Comparison of ENCODE assay signal across 27 mouse cellular contexts in the genomic region with DNA sequence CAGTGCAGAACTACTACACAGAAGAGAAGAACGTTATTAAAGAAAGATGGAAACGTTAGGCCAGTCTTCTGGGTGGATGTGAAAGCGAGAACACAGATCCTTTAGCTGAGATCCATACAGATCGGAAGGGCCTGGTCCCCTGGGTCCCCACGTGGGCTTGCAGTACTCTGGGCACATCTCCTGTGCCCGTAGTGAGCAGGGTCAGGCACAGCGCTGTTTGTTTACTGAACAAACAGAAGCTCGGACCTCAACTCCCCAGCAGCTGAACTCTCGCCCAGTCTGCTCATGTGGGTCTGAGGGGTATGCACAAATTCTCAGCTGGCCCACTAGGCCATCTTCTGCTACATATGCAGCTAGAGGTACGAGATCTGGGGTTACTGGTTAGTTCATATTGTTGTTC. TPM values are rescaled to one million over a fixed set of nuclear protein-coding genes. Genes with fewer than 3 reads are reported as not detected.
DNase-seq lines count a peak whose midpoint lies in the region; ATAC-seq and TF ChIP-seq lines count a peak whose summit lies in the region.
"Had no signal": no experiment of that assay in that cellular context is flagged by ENCODE, and none has a peak within 500 bp of the region (broad histone marks: within the 10 kb centered on the region; RNA-seq: fewer than 3 reads in every experiment).

No protein-coding gene starts in this region.

- TF ChIP-seq POLR2A in liver, adult 2 months (IDR thresholded peaks at IDR 0.05; ENCODE audit: extremely low read depth, insufficient read depth, low read length): no peak

- no peaks in the 10 kb centered on the region for H3K27me3 ChIP-seq in liver, adult 2 months (ENCODE audit: control insufficient read depth, insufficient read depth, low read length)
- no peaks in the 10 kb centered on the region for H3K27me3 ChIP-seq in liver, embryonic 11.5 days (replicated peaks; ENCODE audit: control insufficient read depth, insufficient read depth, low read length)
- no peaks in the 10 kb centered on the region for H3K27me3 ChIP-seq in midbrain, embryonic 11.5 days (ENCODE audit: control insufficient read depth, insufficient read depth, low read length)
- H3K27me3 ChIP-seq in midbrain, embryonic 10.5 days (ENCODE audit: low read depth, poor library complexity, severe bottlenecking): no peaks in the 10 kb centered on the region
- no peaks in the 10 kb centered on the region for H3K27me3 ChIP-seq in liver, embryonic 15.5 days
- no peaks in the 10 kb centered on the region for H3K27me3 ChIP-seq in liver, postnatal 0 days (ENCODE audit: insufficient read depth, low read length)
- H3K27me3 ChIP-seq: embryonic facial prominence, embryonic 15.5 days; forebrain, embryonic 13.5 days had no signal

- H3K4me3 ChIP-seq in liver, adult 2 months (ENCODE audit: insufficient read depth, low read depth, low read length): no peak overlapping the region
- no peak overlapping the region for H3K4me3 ChIP-seq in liver, embryonic 11.5 days (ENCODE audit: low read depth, low read length)
- no peak overlapping the region for H3K4me3 ChIP-seq in midbrain, embryonic 11.5 days (ENCODE audit: low read depth, low read length)
- no peak overlapping the region for H3K4me3 ChIP-seq in midbrain, embryonic 10.5 days
- no peak overlapping the region for H3K4me3 ChIP-seq in liver, embryonic 15.5 days (replicated peaks)
- H3K4me3 ChIP-seq in liver, postnatal 0 days (ENCODE audit: low read depth, low read length): no peak overlapping the region
- H3K4me3 ChIP-seq: embryonic facial prominence, embryonic 13.5 days; embryonic facial prominence, embryonic 15.5 days; erythroblast, embryonic 14.5 days; forebrain, embryonic 10.5 days; forebrain, embryonic 13.5 days had no signal

- no peak overlapping the region for H3K27ac ChIP-seq in liver, adult 2 months (replicated peaks; ENCODE audit: insufficient read depth, low read depth, low read length)
- no peak overlapping the region for H3K27ac ChIP-seq in liver, embryonic 11.5 days (ENCODE audit: low read depth, low read length)
- no peak overlapping the region for H3K27ac ChIP-seq in midbrain, embryonic 11.5 days (ENCODE audit: low read depth, low read length)
- H3K27ac ChIP-seq in midbrain, embryonic 10.5 days (replicated peaks): no peak overlapping the region
- H3K27ac ChIP-seq in liver, embryonic 15.5 days (replicated peaks): no peak overlapping the region
- no peak overlapping the region for H3K27ac ChIP-seq in liver, postnatal 0 days (ENCODE audit: low read depth)
- H3K27ac ChIP-seq: embryonic facial prominence, embryonic 13.5 days; embryonic facial prominence, embryonic 15.5 days; forebrain, embryonic 10.5 days; forebrain, embryonic 13.5 days had no signal

- TF ChIP-seq EP300 in liver, postnatal 0 days (IDR thresholded peaks at IDR 0.05; ENCODE audit: low read depth): no peak

- no peaks in the 10 kb centered on the region for H3K9me3 ChIP-seq in liver, embryonic 11.5 days (ENCODE audit: control insufficient read depth, low read length)
- no peaks in the 10 kb centered on the region for H3K9me3 ChIP-seq in midbrain, embryonic 11.5 days (ENCODE audit: control insufficient read depth, low read length)
- no peaks in the 10 kb centered on the region for H3K9me3 ChIP-seq in midbrain, embryonic 10.5 days (replicated peaks)
- no peaks in the 10 kb centered on the region for H3K9me3 ChIP-seq in liver, embryonic 15.5 days (replicated peaks)
- no peaks in the 10 kb centered on the region for H3K9me3 ChIP-seq in liver, postnatal 0 days (ENCODE audit: low read length)
- H3K9me3 ChIP-seq: embryonic facial prominence, embryonic 13.5 days; embryonic facial prominence, embryonic 15.5 days; forebrain, embryonic 10.5 days; forebrain, embryonic 13.5 days had no signal

- no peak for ATAC-seq in liver, embryonic 11.5 days (replicated peaks; ENCODE audit: low FRiP score)
- ATAC-seq in midbrain, embryonic 11.5 days (ENCODE audit: low FRiP score): no peak
- 0 out of 2 replicates have a peak, but pooled peaks have one; percentile 37 for ATAC-seq in liver, embryonic 15.5 days (ENCODE audit: insufficient read depth)
- ATAC-seq in liver, postnatal 0 days: peak; percentile 58; the same call in 1 of the 2 replicates
- ATAC-seq: forebrain, embryonic 13.5 days; forebrain, embryonic 16.5 days had no signal

- DNase-seq in liver, adult 2 months (ENCODE audit: extremely low read depth, low read depth, low spot score): peak; percentile 58
- DNase-seq in liver, embryonic 11.5 days (ENCODE audit: low spot score): no peak
- peak; percentile 21 for DNase-seq in midbrain, embryonic 11.5 days (ENCODE audit: low spot score, missing footprints)
- DNase-seq in midbrain, embryonic 10.5 days (ENCODE audit: low spot score): no peak
- no peak for DNase-seq in liver, postnatal 0 days
- DNase-seq in spleen, postnatal 4 days (ENCODE audit: low spot score in 2 of 2): no peak
- no peak for DNase-seq in heart, postnatal 10 days
- DNase-seq: adrenal gland, adult 2 months; adrenal gland, postnatal 10 days; adrenal gland, postnatal 25 days; cerebellum, adult 11 months; cerebellum, adult 18-20 months; cerebellum, adult 8-10 months; cerebellum, adult 9-11 months; cerebellum, postnatal 14 days; cerebellum, postnatal 36 days; embryo, embryonic 11 days had no signal

- intact Hi-C loops in heart, postnatal 10 days (cut with DNase I): no loop called here

- H3K79me2 ChIP-seq in liver, adult 2 months (ENCODE audit: control insufficient read depth, insufficient read depth, low read length): no peaks in the 10 kb centered on the region

- WGBS in liver, adult 2 months: 27% methylated on average over 10 of the region's 10 CpGs
- WGBS in liver, embryonic 11.5 days: 68% methylated on average over 10 of the region's 10 CpGs
- WGBS in midbrain, embryonic 11.5 days: 79% methylated on average over 10 of the region's 10 CpGs
- 69% methylated on average over 10 of the region's 10 CpGs for WGBS in midbrain, embryonic 10.5 days
- 57% methylated on average over 10 of the region's 10 CpGs for WGBS in liver, embryonic 15.5 days (ENCODE audit: insufficient replicate concordance)
- 52% methylated on average over 10 of the region's 10 CpGs for WGBS in liver, postnatal 0 days (ENCODE audit: insufficient replicate concordance)

- no peaks in the 10 kb centered on the region for H3K36me3 ChIP-seq in liver, adult 2 months (ENCODE audit: control insufficient read depth, insufficient read depth, low read length)
- no peaks in the 10 kb centered on the region for H3K36me3 ChIP-seq in liver, embryonic 11.5 days (ENCODE audit: control insufficient read depth, insufficient read depth, low read length)
- no peaks in the 10 kb centered on the region for H3K36me3 ChIP-seq in midbrain, embryonic 11.5 days (ENCODE audit: control insufficient read depth, insufficient read depth, low read length)
- H3K36me3 ChIP-seq in midbrain, embryonic 10.5 days: no peaks in the 10 kb centered on the region
- no peaks in the 10 kb centered on the region for H3K36me3 ChIP-seq in liver, embryonic 15.5 days (replicated peaks)
- no peaks in the 10 kb centered on the region for H3K36me3 ChIP-seq in liver, postnatal 0 days (replicated peaks; ENCODE audit: insufficient read depth, low read length)
- H3K36me3 ChIP-seq: embryonic facial prominence, embryonic 13.5 days; embryonic facial prominence, embryonic 15.5 days; forebrain, embryonic 10.5 days had no signal

- H3K9ac ChIP-seq in liver, adult 2 months (ENCODE audit: low read depth, low read length): no peak overlapping the region
- no peak overlapping the region for H3K9ac ChIP-seq in liver, embryonic 11.5 days (ENCODE audit: low read depth, low read length)
- H3K9ac ChIP-seq in midbrain, embryonic 11.5 days (ENCODE audit: low read length): no peak overlapping the region
- H3K9ac ChIP-seq in liver, embryonic 15.5 days: no peak overlapping the region
- H3K9ac ChIP-seq in liver, postnatal 0 days (replicated peaks): no peak overlapping the region
- H3K9ac ChIP-seq: embryonic facial prominence, embryonic 13.5 days; embryonic facial prominence, embryonic 15.5 days; forebrain, embryonic 13.5 days had no signal

- H3K4me2 ChIP-seq in liver, embryonic 11.5 days: no peak overlapping the region
- no peak overlapping the region for H3K4me2 ChIP-seq in midbrain, embryonic 11.5 days
- no peak overlapping the region for H3K4me2 ChIP-seq in liver, embryonic 15.5 days
- H3K4me2 ChIP-seq in liver, postnatal 0 days (ENCODE audit: low read depth, low read length): no peak overlapping the region
- H3K4me2 ChIP-seq: embryonic facial prominence, embryonic 13.5 days; embryonic facial prominence, embryonic 15.5 days; forebrain, embryonic 13.5 days had no signal

- H3K4me1 ChIP-seq in liver, adult 2 months (ENCODE audit: control insufficient read depth, insufficient read depth, low read length): no peaks in the 10 kb centered on the region
- H3K4me1 ChIP-seq in liver, embryonic 11.5 days (replicated peaks; ENCODE audit: control insufficient read depth, insufficient read depth, low read length): no peaks in the 10 kb centered on the region
- no peaks in the 10 kb centered on the region for H3K4me1 ChIP-seq in midbrain, embryonic 11.5 days (ENCODE audit: control insufficient read depth, insufficient read depth, low read length)
- H3K4me1 ChIP-seq in midbrain, embryonic 10.5 days: 0 out of 2 replicates have a peak, but pooled peaks cover 3% of the 10 kb centered on the region
- no peaks in the 10 kb centered on the region for H3K4me1 ChIP-seq in liver, embryonic 15.5 days (replicated peaks)
- H3K4me1 ChIP-seq in liver, postnatal 0 days (ENCODE audit: insufficient read depth): peaks cover 5% of the 10 kb centered on the region; the same call in 1 of the 2 replicates
- H3K4me1 ChIP-seq: forebrain, embryonic 13.5 days had no signal

- no peak for TF ChIP-seq CTCF in liver, adult 2 months (IDR thresholded peaks at IDR 0.05; ENCODE audit: low read depth, low read length)
- no peak for TF ChIP-seq CTCF in liver, postnatal 0 days (IDR thresholded peaks at IDR 0.05; ENCODE audit: low read depth)

RNA-seq across cellular contexts. Expression of gene Dmrt2, which starts 21.7 kb away (rescaled TPM):
- total RNA-seq in liver, adult 2 months (2014; rRNA removed): 0.47 and 0.74 TPM in 2 replicates
- polyA plus RNA-seq in liver, adult 2 months (2012; rRNA removed): 0.31 and 0.42 TPM in 2 replicates
- 0.73 and 1.2 TPM in 2 replicates for polyA plus RNA-seq in liver, embryonic 11.5 days (2014; fragmentation: Nextera tagmentation; extraction: Ambion mirVana)
- 0.20 TPM in 1 of 2 replicates, not detected in the other for polyA plus RNA-seq in midbrain, embryonic 11.5 days (2014; fragmentation: Nextera tagmentation; extraction: Ambion mirVana)
- 0.05 and 0.16 TPM in 2 replicates for polyA plus RNA-seq in midbrain, embryonic 10.5 days (2016; fragmentation: Nextera tagmentation; extraction: Ambion mirVana)
- 0.26 and 0.51 TPM in 2 replicates for polyA plus RNA-seq in liver, embryonic 15.5 days (2015; fragmentation: Nextera tagmentation; extraction: Ambion mirVana)
- 0.27 and 0.63 TPM in 2 replicates for polyA plus RNA-seq in liver, postnatal 0 days (2015; fragmentation: Nextera tagmentation; extraction: Ambion mirVana)
- under 1 TPM; 0.36 to 0.42 TPM for total RNA-seq in heart, postnatal 10 days (2021)
- total RNA-seq: common myeloid progenitor, adult 5-6 weeks; MEL had no signal

RNA-seq across cellular contexts. Expression of gene Dmrt3, which starts 40.4 kb away (rescaled TPM):
- total RNA-seq in liver, adult 2 months (2014; rRNA removed): not detected in 2 replicates
- not detected in 2 replicates for polyA plus RNA-seq in liver, adult 2 months (2012; rRNA removed)
- polyA plus RNA-seq in liver, embryonic 11.5 days (2014; fragmentation: Nextera tagmentation; extraction: Ambion mirVana): 0.08 TPM in 1 of 2 replicates, not detected in the other
- 0.43 and 1.3 TPM in 2 replicates for polyA plus RNA-seq in midbrain, embryonic 11.5 days (2014; fragmentation: Nextera tagmentation; extraction: Ambion mirVana)
- polyA plus RNA-seq in midbrain, embryonic 10.5 days (2016; fragmentation: Nextera tagmentation; extraction: Ambion mirVana): 0.39 and 2.1 TPM in 2 replicates
- polyA plus RNA-seq in liver, embryonic 15.5 days (2015; fragmentation: Nextera tagmentation; extraction: Ambion mirVana): not detected in 2 replicates
- not detected in 2 replicates for polyA plus RNA-seq in liver, postnatal 0 days (2015; fragmentation: Nextera tagmentation; extraction: Ambion mirVana)
- total RNA-seq in heart, postnatal 10 days (2021): not detected
- total RNA-seq: adrenal gland, adult 2 months; adrenal gland, postnatal 10 days; adrenal gland, postnatal 25 days; adrenal gland, postnatal 4 days; common myeloid progenitor, adult 5-6 weeks; MEL had no signal
- polyA plus RNA-seq: adrenal gland, adult 2 months; erythroblast, embryonic 14.5 days had no signal

Comparison
In these comparisons a context has a peak if more than half of its experiments do, and no peak if none do; other contexts are left out.
1. DNase-seq: peak in liver, adult 2 months (single experiment) and midbrain, embryonic 11.5 days (single experiment); none in liver, embryonic 11.5 days (single experiment), midbrain, embryonic 10.5 days (single experiment), liver, postnatal 0 days (single experiment), spleen, postnatal 4 days (0 of 2) and heart, postnatal 10 days (0 of 2).
2. ATAC-seq: peak in liver, embryonic 15.5 days (single experiment) and liver, postnatal 0 days (single experiment); none in liver, embryonic 11.5 days (single experiment) and midbrain, embryonic 11.5 days (single experiment).